Mouse (Mus musculus): ENCODE data around the gene Dhrs2.

The Dhrs2 gene

GRCm38 (mm10) chr14:55253580-55253979, 31.8 kb downstream of the Dhrs2 start:
- no peak for DNase-seq (ENCODE audit: low spot score)

GRCm38 (mm10) chr14:55255443-55255842, 33.6 kb downstream of the Dhrs2 start:
- no peak for DNase-seq (ENCODE audit: low spot score)

- DNase-seq (ENCODE audit: low spot score): peak; percentile 59
Observed at GRCm38 (mm10) chr14:55271158-55271557, 49.4 kb downstream of the Dhrs2 start.

- no peak for DNase-seq (ENCODE audit: low spot score)
Observed at GRCm38 (mm10) chr14:55273023-55273422, 51.2 kb downstream of the Dhrs2 start.

- no peak for DNase-seq (ENCODE audit: low spot score)
Observed at GRCm38 (mm10) chr14:55274810-55275209, 53.0 kb downstream of the Dhrs2 start.

- DNase-seq (ENCODE audit: low spot score): no peak
Observed at GRCm38 (mm10) chr14:55279322-55280069, 57.7 kb downstream of the Dhrs2 start.
